Mouse (Mus musculus) midbrain, embryonic 13.5 days (tissue): ENCODE measurements around the gene Tectb. TPM values are rescaled to one million over a fixed set of nuclear protein-coding genes. Genes with fewer than 3 reads are reported as not detected.
A peak's percentile ranks its signal among the peaks of the same experiment; 100 is the strongest.
"Not testable (repeated sequence)": the region's sequence is repeated elsewhere in the genome, so short reads cannot be mapped to it uniquely, and the experiment has no call there.

Experiments used
- ATAC-seq: fragments of 200-750 bp; cut with Nextera tagmentation; 2 replicates; pipeline ENCODE4 v1.8.0; 2017; ENCODE audit warnings: mild to moderate bottlenecking, moderate TSS enrichment, moderate library complexity
- H3K27ac ChIP-seq: fragments of 300-500 bp; sonication (generic); 2 replicates; pipeline ENCODE4 v1.5.1; 2015; ENCODE audit warnings: inconsistent platforms, mild to moderate bottlenecking, moderate library complexity
- H3K27me3 ChIP-seq: fragments of 300-500 bp; sonication (generic); 2 replicates; pipeline ENCODE4 v1.6.1; 2015; ENCODE audit warnings: mild to moderate bottlenecking, inconsistent platforms
- H3K36me3 ChIP-seq: fragments of 300-500 bp; sonication (generic); 2 replicates; pipeline ENCODE4 v1.6.1; 2015; ENCODE audit warnings: mild to moderate bottlenecking, inconsistent platforms
- H3K4me1 ChIP-seq: fragments of 300-500 bp; sonication (generic); replicated peaks from 2 replicates; pipeline ENCODE4 v1.6.1; 2015; ENCODE audit warnings: inconsistent platforms
- H3K4me2 ChIP-seq: fragments of 300-500 bp; sonication (generic); replicated peaks from 2 replicates; pipeline ENCODE4 v1.6.1; 2015; ENCODE audit warnings: moderate library complexity, mild to moderate bottlenecking, inconsistent platforms
- H3K4me3 ChIP-seq: fragments of 300-500 bp; sonication (generic); replicated peaks from 2 replicates; pipeline ENCODE4 v1.5.1; 2015; ENCODE audit warnings: mild to moderate bottlenecking, inconsistent platforms
- H3K9ac ChIP-seq: fragments of 300-500 bp; sonication (generic); replicated peaks from 2 replicates; pipeline ENCODE4 v1.6.1; 2015; ENCODE audit warnings: mild to moderate bottlenecking, inconsistent platforms
- H3K9me3 ChIP-seq: fragments of 300-500 bp; sonication (generic); 2 replicates; pipeline ENCODE4 v1.6.1; 2016; ENCODE audit warnings: mild to moderate bottlenecking, inconsistent platforms
- WGBS: fragments of 180-500 bp; shearing (Covaris S2); methylation state at CpG from one replicate; pipeline ENCODE4 v1.1.7; 2015; 5-methylcytosine and 5-hydroxymethylcytosine counted together
- polyA plus RNA-seq: library from polyadenylated mRNA; unstranded; fragments of >200 nt; fragmentation: Nextera tagmentation; extraction: Ambion mirVana; gene quantifications from 2 replicates; pipeline ENCODE4 v1.2.1, GENCODE M21; 2015

Gene Tectb
- polyA plus RNA-seq, 1 experiment from 2014 or later: 0.83 TPM

GRCm38 (mm10) chr19:55167741-55168140, 12.8 kb upstream of the Tectb start:
- WGBS: 72% methylated on average over 2 of the region's 2 CpGs
- H3K4me2 ChIP-seq: no peak overlapping the region
- no peaks in the 10 kb centered on the region for H3K36me3 ChIP-seq
- H3K27me3 ChIP-seq: no peaks in the 10 kb centered on the region
- no peak overlapping the region for H3K4me3 ChIP-seq
- no peak for ATAC-seq
- no peak overlapping the region for H3K27ac ChIP-seq
- H3K9ac ChIP-seq: no peak overlapping the region
- H3K9me3 ChIP-seq: peaks cover 11% of the 10 kb centered on the region; the same call in 1 of the 2 replicates
- no peaks in the 10 kb centered on the region for H3K4me1 ChIP-seq

- Histone ChIP-seq H3K27ac (no peak overlapping the region), H3K9me3 (peaks cover 11% of the 10 kb centered on the region; the same call in 1 of the 2 replicates), H3K27me3 (no peaks in the 10 kb centered on the region), H3K9ac (no peak overlapping the region), H3K4me1 (no peaks in the 10 kb centered on the region), H3K4me3 (no peak overlapping the region), H3K36me3 (no peaks in the 10 kb centered on the region), H3K4me2 (no peak overlapping the region)
- WGBS: 74% methylated on average over 6 of the region's 6 CpGs
- ATAC-seq: no peak
These were observed 12.2 kb upstream of the Tectb start for GRCm38 (mm10) chr19:55168360-55168759.

DNA sequence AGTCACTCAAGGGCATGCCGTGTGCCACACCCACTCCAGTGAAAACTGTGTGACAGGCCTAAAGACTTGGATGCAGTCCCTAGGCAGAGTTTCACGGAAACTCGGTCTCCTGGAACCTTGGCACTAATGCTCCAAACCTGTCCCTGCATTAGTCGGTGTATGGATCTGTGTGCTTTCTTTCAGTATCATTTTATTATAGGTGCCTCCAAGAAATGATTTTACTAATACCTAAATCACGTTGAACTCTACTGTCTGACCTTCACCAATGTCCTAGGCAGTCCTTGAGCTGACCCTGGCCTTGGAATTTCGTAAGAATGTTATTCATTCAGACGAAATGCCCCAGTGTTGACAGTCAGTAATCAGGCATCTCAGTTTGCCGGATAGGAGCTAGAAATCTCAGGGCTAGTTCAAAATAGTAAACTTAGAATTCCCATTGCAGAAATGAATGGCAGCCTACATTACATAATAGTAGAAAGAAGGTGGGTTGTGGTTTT, 11.2 kb upstream of the Tectb start:
- H3K9ac ChIP-seq, H3K4me1 ChIP-seq, H3K27me3 ChIP-seq, H3K27ac ChIP-seq, H3K36me3 ChIP-seq, H3K4me3 ChIP-seq, H3K4me2 ChIP-seq, ATAC-seq: not testable (repeated sequence)
- H3K9me3 ChIP-seq: peaks cover 11% of the 10 kb centered on the region; the same call in 1 of the 2 replicates
- WGBS: 91% methylated on average over 8 of the region's 8 CpGs

- no peak overlapping the region for H3K4me2 ChIP-seq
- no peak for ATAC-seq
- H3K36me3 ChIP-seq: no peaks in the 10 kb centered on the region
These were observed 10.1 kb upstream of the Tectb start for GRCm38 (mm10) chr19:55170399-55170798.

DNA sequence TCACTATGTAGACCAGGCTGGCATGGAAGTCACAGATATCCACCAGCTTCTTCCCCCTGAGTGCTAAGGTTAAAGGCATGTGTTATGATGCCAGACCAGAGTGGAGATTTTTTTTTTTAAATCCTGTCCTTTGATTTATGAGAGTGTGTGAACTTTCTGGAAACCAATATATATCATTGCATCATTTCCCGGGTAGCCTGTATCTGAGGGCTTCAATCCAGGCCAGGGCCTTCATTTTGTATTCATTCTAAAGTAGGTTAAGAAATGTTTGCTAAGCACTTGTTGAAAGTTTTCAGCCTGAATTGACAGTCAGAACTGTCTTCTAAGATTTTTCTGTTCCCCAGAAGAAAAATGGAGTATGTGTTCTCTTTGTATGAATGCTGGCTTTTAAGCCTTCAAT, 8.9 kb upstream of the Tectb start:
- Histone ChIP-seq H3K27ac (no peak overlapping the region), H3K36me3 (no peaks in the 10 kb centered on the region), H3K9ac (no peak overlapping the region), H3K9me3 (peaks cover 11% of the 10 kb centered on the region; the same call in 1 of the 2 replicates), H3K4me2 (no peak overlapping the region), H3K4me3 (no peak overlapping the region), H3K4me1 (no peaks in the 10 kb centered on the region), H3K27me3 (no peaks in the 10 kb centered on the region)
- no peak for ATAC-seq
- WGBS: 92% methylated on average over 1 of the region's 1 CpGs

More at GRCm38 (mm10) chr19:55170399-55170798, 10.1 kb upstream of the Tectb start:
- peaks cover 11% of the 10 kb centered on the region; the same call in 1 of the 2 replicates for H3K9me3 ChIP-seq
- H3K9ac ChIP-seq: no peak overlapping the region
- H3K4me1 ChIP-seq: no peaks in the 10 kb centered on the region
- H3K4me3 ChIP-seq: no peak overlapping the region
- no peaks in the 10 kb centered on the region for H3K27me3 ChIP-seq
- no peak overlapping the region for H3K27ac ChIP-seq

- Histone ChIP-seq H3K4me1 (0 out of 2 replicates have a peak, but pooled peaks cover 3% of the 10 kb centered on the region), H3K9ac (no peak overlapping the region), H3K4me2 (no peak overlapping the region), H3K27ac (no peak overlapping the region), H3K4me3 (no peak overlapping the region), H3K9me3 (no peaks in the 10 kb centered on the region), H3K27me3 (no peaks in the 10 kb centered on the region), H3K36me3 (no peaks in the 10 kb centered on the region)
- ATAC-seq: no peak
- 79% methylated on average over 3 of the region's 3 CpGs for WGBS
These were observed 3.4 kb upstream of the Tectb start for GRCm38 (mm10) chr19:55177143-55177542.

DNA sequence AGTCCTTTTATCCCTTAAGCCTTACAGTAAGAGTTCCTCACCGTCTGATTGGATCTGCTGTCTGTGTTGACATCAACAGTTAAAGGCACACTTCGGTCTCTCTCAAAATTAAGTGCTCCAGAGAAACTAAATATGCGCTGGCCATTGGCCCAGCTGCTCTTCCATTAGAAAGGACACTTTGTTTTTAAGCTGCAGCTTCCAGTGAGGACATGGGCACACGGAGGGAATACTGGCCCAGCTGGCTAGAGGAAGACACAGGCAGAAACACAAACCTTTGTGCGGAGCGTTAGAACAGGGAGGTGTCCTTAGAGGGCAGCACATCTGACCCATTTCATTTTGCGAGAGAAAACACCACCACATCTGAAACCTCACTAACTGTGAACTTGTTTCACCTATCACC, 3.9 kb downstream of the Tectb start:
- Histone ChIP-seq H3K4me1 (peaks cover 14% of the 10 kb centered on the region), H3K9me3 (no peaks in the 10 kb centered on the region), H3K4me2 (no peak overlapping the region), H3K27ac (peak overlapping the region; percentile 36; the same call in 1 of the 2 replicates), H3K9ac (no peak overlapping the region), H3K27me3 (no peaks in the 10 kb centered on the region), H3K4me3 (no peak overlapping the region), H3K36me3 (no peaks in the 10 kb centered on the region)
- 69% methylated on average over 7 of the region's 7 CpGs for WGBS
- no peak for ATAC-seq

DNA sequence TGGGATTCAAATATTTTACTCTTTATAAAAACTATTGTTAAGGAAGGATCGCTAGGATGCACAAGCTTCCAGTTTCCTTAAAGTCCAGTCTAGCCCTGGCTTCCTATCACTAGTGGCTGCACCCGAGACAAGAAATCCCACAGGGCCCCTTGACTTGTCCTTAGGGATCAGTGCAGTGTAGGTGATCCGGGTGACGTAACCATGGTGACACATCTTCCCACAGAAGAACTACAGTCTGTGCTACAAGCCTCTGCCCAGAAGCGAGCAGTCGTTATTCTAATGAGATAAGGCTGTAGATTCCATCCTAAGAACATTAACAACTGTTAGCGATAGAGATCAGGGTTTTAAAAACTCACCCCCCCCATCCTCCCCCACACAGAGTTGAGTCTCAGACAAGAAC, 4.5 kb downstream of the Tectb start:
- Histone ChIP-seq H3K36me3 (no peaks in the 10 kb centered on the region), H3K27ac (no peak overlapping the region), H3K4me2 (no peak overlapping the region), H3K9ac (no peak overlapping the region), H3K4me1 (peaks cover 14% of the 10 kb centered on the region), H3K4me3 (no peak overlapping the region), H3K27me3 (no peaks in the 10 kb centered on the region), H3K9me3 (no peaks in the 10 kb centered on the region)
- WGBS: 31% methylated on average over 7 of the region's 7 CpGs
- ATAC-seq: peak; percentile 70

GRCm38 (mm10) chr19:55185651-55186050, 5.1 kb downstream of the Tectb start:
- H3K36me3 ChIP-seq: no peaks in the 10 kb centered on the region
- peaks cover 14% of the 10 kb centered on the region for H3K4me1 ChIP-seq
- H3K4me2 ChIP-seq: no peak overlapping the region
- no peak overlapping the region for H3K9ac ChIP-seq
- no peak overlapping the region for H3K27ac ChIP-seq
- no peaks in the 10 kb centered on the region for H3K9me3 ChIP-seq
- ATAC-seq: peak; percentile 84
- WGBS: 23% methylated on average over 3 of the region's 3 CpGs
- no peaks in the 10 kb centered on the region for H3K27me3 ChIP-seq
- H3K4me3 ChIP-seq: no peak overlapping the region

DNA sequence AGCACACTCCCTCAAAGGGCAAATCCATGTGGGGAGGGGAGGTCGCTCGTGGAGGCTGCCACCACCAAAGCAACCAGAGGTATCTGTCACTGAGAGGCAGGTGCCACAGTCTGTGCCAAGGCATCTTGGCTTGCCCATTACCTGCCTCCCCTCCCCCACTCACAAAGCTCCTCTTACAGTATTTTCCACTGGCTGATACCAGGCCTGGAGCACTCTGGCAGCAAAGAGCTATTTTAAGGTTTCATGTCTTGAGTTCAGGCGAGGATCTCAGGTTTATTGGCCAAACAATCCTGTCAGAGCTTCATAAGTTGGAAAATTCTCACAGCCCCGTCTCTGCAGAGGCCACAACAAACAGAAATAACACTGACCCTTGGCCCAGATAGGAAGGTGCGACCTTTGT, 9.5 kb downstream of the Tectb start:
- WGBS: 87% methylated on average over 5 of the region's 5 CpGs

DNA sequence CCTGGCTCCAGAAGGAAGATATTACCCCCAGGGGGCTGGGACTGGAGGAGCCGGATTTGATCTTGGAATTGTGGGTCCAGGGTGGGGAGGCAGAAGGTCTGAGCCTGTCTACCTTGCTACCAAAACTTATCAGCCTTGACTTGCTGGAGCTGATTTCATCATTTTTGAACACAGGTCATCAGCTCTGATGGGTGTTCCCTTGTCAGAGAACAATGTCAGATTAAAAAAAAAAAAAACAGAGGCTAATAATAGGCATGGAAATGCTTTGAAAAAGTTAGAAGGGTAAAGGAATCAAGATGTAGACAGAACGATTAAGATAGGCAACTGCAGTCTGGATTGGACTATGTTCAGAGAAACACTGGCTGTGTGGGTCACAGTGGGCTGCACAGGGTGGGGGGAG, 11.1 kb downstream of the Tectb start:
- H3K4me2 ChIP-seq: no peak overlapping the region
- WGBS: 57% methylated on average over 2 of the region's 2 CpGs

More for the DNA sequence above, 9.5 kb downstream of the Tectb start:
- Histone ChIP-seq H3K4me1 (peaks cover 8% of the 10 kb centered on the region), H3K36me3 (no peaks in the 10 kb centered on the region), H3K9ac (no peak overlapping the region), H3K27ac (no peak overlapping the region), H3K4me3 (no peak overlapping the region), H3K9me3 (no peaks in the 10 kb centered on the region), H3K4me2 (no peak overlapping the region), H3K27me3 (no peaks in the 10 kb centered on the region)
- no peak for ATAC-seq

GRCm38 (mm10) chr19:55192254-55192945, 11.9 kb downstream of the Tectb start:
- no peak overlapping the region for H3K4me3 ChIP-seq
- H3K4me2 ChIP-seq: no peak overlapping the region
- no peak overlapping the region for H3K27ac ChIP-seq
- H3K9ac ChIP-seq: no peak overlapping the region
- no peak for ATAC-seq
- 88% methylated on average over 21 of the region's 21 CpGs for WGBS
- no peaks in the 10 kb centered on the region for H3K36me3 ChIP-seq
- H3K4me1 ChIP-seq: 0 out of 2 replicates have a peak, but pooled peaks cover 4% of the 10 kb centered on the region
- H3K27me3 ChIP-seq: no peaks in the 10 kb centered on the region
- H3K9me3 ChIP-seq: no peaks in the 10 kb centered on the region

More for the DNA sequence above, 11.1 kb downstream of the Tectb start:
- Histone ChIP-seq H3K4me3 (no peak overlapping the region), H3K9me3 (no peaks in the 10 kb centered on the region), H3K27ac (no peak overlapping the region), H3K27me3 (no peaks in the 10 kb centered on the region), H3K9ac (no peak overlapping the region), H3K36me3 (no peaks in the 10 kb centered on the region), H3K4me1 (0 out of 2 replicates have a peak, but pooled peaks cover 4% of the 10 kb centered on the region)
- no peak for ATAC-seq
